Mouse (Mus musculus): Measurements from ENCODE around the gene Psmb4. TPM values are rescaled to one million over a fixed set of nuclear protein-coding genes. Genes with fewer than 3 reads are reported as not detected.
A peak's percentile ranks its signal among the peaks of the same experiment; 100 is the strongest.
"Not testable (repeated sequence)": the region's sequence is repeated elsewhere in the genome, so short reads cannot be mapped to it uniquely, and the experiment has no call there.

Gene Psmb4
- total RNA-seq, 2 experiments from 2014 or later = 326 to 345 TPM

- DNase-seq (ENCODE audit: low spot score in 2 of 2) = no peak
Observed at GRCm38 (mm10) chr3:94911050-94911693, 24.4 kb upstream of the Psmb4 start.

- no peak for DNase-seq (ENCODE audit: low spot score in 2 of 2)
Observed at GRCm38 (mm10) chr3:94906482-94906881, 19.7 kb upstream of the Psmb4 start.

- DNase-seq (ENCODE audit: low spot score in 2 of 2) = not testable (repeated sequence)
Observed at GRCm38 (mm10) chr3:94904759-94905158, 18.0 kb upstream of the Psmb4 start.

- DNase-seq (ENCODE audit: low spot score in 2 of 2) = peak in 1 of 2 experiments; percentile 36
Observed at GRCm38 (mm10) chr3:94902747-94903146, 16.0 kb upstream of the Psmb4 start.

GRCm38 (mm10) chr3:94894076-94894475 lies 7.3 kb upstream of the Psmb4 start:
- no peak for DNase-seq (ENCODE audit: low spot score in 2 of 2)

GRCm38 (mm10) chr3:94888595-94888994 lies 1.8 kb upstream of the Psmb4 start:
- DNase-seq (ENCODE audit: low spot score in 2 of 2) = no peak

GRCm38 (mm10) chr3:94882579-94882978 lies 4.2 kb downstream of the Psmb4 start:
- no peak for DNase-seq (ENCODE audit: low spot score in 2 of 2)

- DNase-seq (ENCODE audit: low spot score in 2 of 2) = no peak
Observed at GRCm38 (mm10) chr3:94881840-94882239, 4.9 kb downstream of the Psmb4 start.

GRCm38 (mm10) chr3:94878618-94879017 lies 8.1 kb downstream of the Psmb4 start:
- DNase-seq (ENCODE audit: low spot score in 2 of 2) = no peak

- DNase-seq (ENCODE audit: low spot score in 2 of 2) = no peak
Observed at GRCm38 (mm10) chr3:94869011-94869410, 17.8 kb downstream of the Psmb4 start.

GRCm38 (mm10) chr3:94859471-94859870 lies 27.3 kb downstream of the Psmb4 start:
- DNase-seq (ENCODE audit: low spot score in 2 of 2) = no peak

GRCm38 (mm10) chr3:94852215-94852614 lies 34.5 kb downstream of the Psmb4 start:
- DNase-seq (ENCODE audit: low spot score in 2 of 2) = no peak

- no peak for DNase-seq (ENCODE audit: low spot score in 2 of 2)
Observed at GRCm38 (mm10) chr3:94851731-94852130, 35.0 kb downstream of the Psmb4 start.

GRCm38 (mm10) chr3:94849338-94849737 lies 37.4 kb downstream of the Psmb4 start:
- DNase-seq (ENCODE audit: low spot score in 2 of 2) = peak in 1 of 2 experiments; percentile 44

- DNase-seq (ENCODE audit: low spot score in 2 of 2) = no peak
Observed at GRCm38 (mm10) chr3:94847382-94847781, 39.4 kb downstream of the Psmb4 start.

- DNase-seq (ENCODE audit: low spot score in 2 of 2) = no peak
Observed at GRCm38 (mm10) chr3:94839101-94839500, 47.7 kb downstream of the Psmb4 start.

GRCm38 (mm10) chr3:94838631-94839030 lies 48.1 kb downstream of the Psmb4 start:
- DNase-seq (ENCODE audit: low spot score in 2 of 2) = no peak

- DNase-seq (ENCODE audit: low spot score in 2 of 2) = peak; percentile 57 to 61
Observed at GRCm38 (mm10) chr3:94837959-94838496, 48.7 kb downstream of the Psmb4 start.

GRCm38 (mm10) chr3:94837183-94837890 lies 49.4 kb downstream of the Psmb4 start, which contains the start of gene Pogz:
TSS of gene Pogz (plus strand) at chr3:94837567.
- peak; percentile 80 to 90 for DNase-seq (ENCODE audit: low spot score in 2 of 2)

GRCm38 (mm10) chr3:94835396-94835795 lies 51.4 kb downstream of the Psmb4 start:
- DNase-seq (ENCODE audit: low spot score in 2 of 2) = no peak
